Mouse (Mus musculus): Measurements from ENCODE around the gene Aplp2. TPM values are rescaled to one million over a fixed set of nuclear protein-coding genes. Genes with fewer than 3 reads are reported as not detected.

Aplp2 gene
- polyA plus RNA-seq, 1 experiment from 2014 or later: 403 TPM

GRCm38 (mm10) chr9:31118520-31119298 lies 92.9 kb downstream of the Aplp2 start:
- H3K9ac ChIP-seq (ENCODE audit: low read depth, low read length): no peak overlapping the region
- H3K4me1 ChIP-seq (ENCODE audit: control insufficient read depth, insufficient read depth, low read length): no peaks in the 10 kb centered on the region; the same call in 1 of the 2 replicates
- no peak overlapping the region for H3K4me2 ChIP-seq (ENCODE audit: low read length)
- no peak for ATAC-seq
- no peaks in the 10 kb centered on the region for H3K27me3 ChIP-seq (ENCODE audit: control insufficient read depth, insufficient read depth, low read depth, low read length)
- WGBS: 39% methylated on average over 11 of the region's 11 CpGs
- H3K4me3 ChIP-seq (ENCODE audit: low read depth, low read length): no peak overlapping the region
- H3K36me3 ChIP-seq (ENCODE audit: control insufficient read depth, insufficient read depth, low read length): no peaks in the 10 kb centered on the region
- H3K27ac ChIP-seq (ENCODE audit: low read length): no peak overlapping the region
- no peaks in the 10 kb centered on the region for H3K9me3 ChIP-seq (replicated peaks; ENCODE audit: control insufficient read depth, low read length, poor library complexity, severe bottlenecking)

DNA sequence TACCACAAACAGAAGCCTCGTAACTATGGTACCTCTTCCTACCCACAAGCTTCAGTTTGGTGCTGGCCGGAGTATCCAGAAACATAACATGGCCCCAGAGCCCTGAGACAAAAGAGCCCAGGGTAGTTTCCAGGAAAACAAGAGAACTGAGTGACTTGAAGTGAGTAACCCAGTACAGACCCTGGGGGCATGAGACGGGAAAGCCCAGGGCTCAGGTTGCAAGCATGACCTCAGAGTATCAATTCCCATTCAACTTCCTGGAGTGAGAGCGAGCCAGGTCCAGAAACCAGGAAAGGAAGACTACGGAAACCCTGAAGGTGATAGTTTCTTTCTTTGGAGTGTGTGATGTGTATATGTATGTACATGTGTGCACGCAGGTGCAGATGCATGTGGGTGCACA lies 94.1 kb downstream of the Aplp2 start:
- no peak overlapping the region for H3K27ac ChIP-seq (ENCODE audit: low read length)

DNA sequence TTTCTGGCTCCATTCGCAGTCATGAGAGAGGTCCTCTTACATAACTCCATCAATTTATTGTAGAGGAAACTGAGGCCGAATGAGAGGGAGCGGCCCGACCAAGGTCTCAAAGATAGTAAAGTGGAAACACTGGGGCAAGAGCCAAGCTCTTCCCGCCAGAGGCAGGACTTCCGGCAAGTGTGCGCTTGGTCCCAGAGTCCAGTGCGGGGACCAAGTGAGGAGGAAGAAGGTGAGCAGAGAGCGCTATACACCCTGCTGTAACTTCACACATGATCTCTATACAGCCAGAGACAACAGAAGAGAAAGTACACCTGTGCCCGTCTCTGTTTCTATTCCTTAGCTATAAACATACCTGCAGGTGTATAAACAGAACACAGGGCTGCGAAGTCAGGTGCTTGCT lies 94.5 kb downstream of the Aplp2 start:
- Histone ChIP-seq H3K4me1 (ENCODE audit: control insufficient read depth, insufficient read depth, low read length) (no peaks in the 10 kb centered on the region), H3K4me2 (ENCODE audit: low read length) (no peak overlapping the region), H3K9me3 (replicated peaks; ENCODE audit: control insufficient read depth, low read length, poor library complexity, severe bottlenecking) (no peaks in the 10 kb centered on the region), H3K27me3 (ENCODE audit: control insufficient read depth, insufficient read depth, low read depth, low read length) (no peaks in the 10 kb centered on the region), H3K27ac (ENCODE audit: low read length) (no peak overlapping the region), H3K36me3 (ENCODE audit: control insufficient read depth, insufficient read depth, low read length) (no peaks in the 10 kb centered on the region), H3K9ac (ENCODE audit: low read depth, low read length) (no peak overlapping the region), H3K4me3 (ENCODE audit: low read depth, low read length) (no peak overlapping the region)
- 94% methylated on average over 11 of the region's 11 CpGs for WGBS
- no peak for ATAC-seq

More for the DNA sequence above, 94.1 kb downstream of the Aplp2 start:
- no peaks in the 10 kb centered on the region for H3K27me3 ChIP-seq (ENCODE audit: control insufficient read depth, insufficient read depth, low read depth, low read length)
- H3K9ac ChIP-seq (ENCODE audit: low read depth, low read length): no peak overlapping the region
- H3K4me2 ChIP-seq (ENCODE audit: low read length): no peak overlapping the region
- 90% methylated on average over 6 of the region's 6 CpGs for WGBS
- no peaks in the 10 kb centered on the region for H3K9me3 ChIP-seq (replicated peaks; ENCODE audit: control insufficient read depth, low read length, poor library complexity, severe bottlenecking)
- no peaks in the 10 kb centered on the region for H3K36me3 ChIP-seq (ENCODE audit: control insufficient read depth, insufficient read depth, low read length)
- no peaks in the 10 kb centered on the region; the same call in 1 of the 2 replicates for H3K4me1 ChIP-seq (ENCODE audit: control insufficient read depth, insufficient read depth, low read length)
- H3K4me3 ChIP-seq (ENCODE audit: low read depth, low read length): no peak overlapping the region
- no peak for ATAC-seq

- Histone ChIP-seq H3K4me2 (ENCODE audit: low read length) (no peak overlapping the region), H3K4me1 (ENCODE audit: control insufficient read depth, insufficient read depth, low read length) (no peaks in the 10 kb centered on the region), H3K9ac (ENCODE audit: low read depth, low read length) (no peak overlapping the region), H3K36me3 (ENCODE audit: control insufficient read depth, insufficient read depth, low read length) (no peaks in the 10 kb centered on the region), H3K27ac (ENCODE audit: low read length) (no peak overlapping the region), H3K27me3 (ENCODE audit: control insufficient read depth, insufficient read depth, low read depth, low read length) (no peaks in the 10 kb centered on the region), H3K9me3 (replicated peaks; ENCODE audit: control insufficient read depth, low read length, poor library complexity, severe bottlenecking) (no peaks in the 10 kb centered on the region), H3K4me3 (ENCODE audit: low read depth, low read length) (no peak overlapping the region)
- no peak for ATAC-seq
Measured at GRCm38 (mm10) chr9:31115586-31115985, 96.0 kb downstream of the Aplp2 start.

DNA sequence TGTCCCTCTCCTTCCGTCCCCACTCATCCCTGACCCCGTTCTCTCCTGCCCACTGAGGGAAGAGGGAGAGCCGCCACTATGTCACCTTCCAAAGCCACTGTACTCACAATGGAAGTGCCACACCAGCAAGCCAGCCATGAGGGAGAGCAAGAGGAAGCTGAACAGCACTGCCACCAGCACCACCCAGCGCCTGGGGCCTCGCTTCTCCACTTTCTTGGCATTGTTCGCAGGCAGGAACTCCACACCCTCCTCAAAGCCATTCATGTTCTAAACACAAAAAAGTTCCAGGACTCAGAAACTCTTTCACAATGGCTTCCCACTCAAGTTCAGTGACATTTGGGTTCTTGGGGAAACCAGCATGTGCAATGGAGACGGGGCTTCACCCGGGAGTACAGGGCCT lies 103.2 kb downstream of the Aplp2 start:
- no peak overlapping the region for H3K4me3 ChIP-seq (ENCODE audit: low read depth, low read length)
- H3K4me2 ChIP-seq (ENCODE audit: low read length): no peak overlapping the region
- H3K36me3 ChIP-seq (ENCODE audit: control insufficient read depth, insufficient read depth, low read length): no peaks in the 10 kb centered on the region
- 94% methylated on average over 8 of the region's 8 CpGs for WGBS
- H3K9me3 ChIP-seq (replicated peaks; ENCODE audit: control insufficient read depth, low read length, poor library complexity, severe bottlenecking): no peaks in the 10 kb centered on the region
- H3K27ac ChIP-seq (ENCODE audit: low read length): no peak overlapping the region
- ATAC-seq: no peak
- no peaks in the 10 kb centered on the region for H3K4me1 ChIP-seq (ENCODE audit: control insufficient read depth, insufficient read depth, low read length)
- H3K27me3 ChIP-seq (ENCODE audit: control insufficient read depth, insufficient read depth, low read depth, low read length): no peaks in the 10 kb centered on the region
- no peak overlapping the region for H3K9ac ChIP-seq (ENCODE audit: low read depth, low read length)

Other genes starting within 250 kb of the Aplp2 start
- gene Zbtb44, start 181.2 kb downstream of the Aplp2 start, polyA plus RNA-seq (2015; fragmentation: Nextera tagmentation; extraction: Ambion mirVana): 3.6 and 4.1 TPM in 2 replicates
- 0.96 and 1.3 TPM in 2 replicates for gene St14, start 80.0 kb downstream of the Aplp2 start, polyA plus RNA-seq (2015; fragmentation: Nextera tagmentation; extraction: Ambion mirVana)
- gene Prdm10, start 68.7 kb upstream of the Aplp2 start, polyA plus RNA-seq (2015; fragmentation: Nextera tagmentation; extraction: Ambion mirVana): 9.4 and 9.6 TPM in 2 replicates
- gene Nfrkb, start 174.4 kb upstream of the Aplp2 start, polyA plus RNA-seq (2015; fragmentation: Nextera tagmentation; extraction: Ambion mirVana): 26.6 and 28.6 TPM in 2 replicates

Data from midbrain, embryonic 16.5 days (tissue).